Mouse (Mus musculus): ENCODE data around the gene Cacna1f. TPM values are rescaled to one million over a fixed set of nuclear protein-coding genes. Genes with fewer than 3 reads are reported as not detected.

The Cacna1f gene
- polyA plus RNA-seq, 1 experiment from 2014 or later: not detected

- Histone ChIP-seq H3K9me3 (no peaks in the 10 kb centered on the region), H3K36me3 (replicated peaks) (no peaks in the 10 kb centered on the region), H3K4me1 (peaks cover 4% of the 10 kb centered on the region; the same call in 1 of the 2 replicates), H3K9ac (peak within 1 kb of the TSS; percentile 61), H3K27me3 (no peaks in the 10 kb centered on the region), H3K4me3 (replicated peaks) (peak within 1 kb of the TSS; percentile 54), H3K4me2 (peak within 1 kb of the TSS; percentile 60), H3K27ac (peak within 1 kb of the TSS; percentile 47; the same call in 1 of the 2 replicates)
- WGBS: 14% methylated on average over 41 of the region's 42 CpGs
- ATAC-seq (ENCODE audit: low FRiP score): peak; percentile 92
These were observed 31.7 kb downstream of the Cacna1f start, which contains the start of gene Syp for GRCm38 (mm10) chrX:7638401-7639091. Gene Syp, plus strand, starts transcription at chrX:7638471.

- peak; percentile 36; the same call in 1 of the 2 replicates for ATAC-seq (ENCODE audit: low FRiP score)
- H3K4me1 ChIP-seq: peaks cover 4% of the 10 kb centered on the region; the same call in 1 of the 2 replicates
These were observed 32.8 kb downstream of the Cacna1f start for GRCm38 (mm10) chrX:7639536-7640325.

GRCm38 (mm10) chrX:7640785-7641184 is 33.9 kb downstream of the Cacna1f start:
- Histone ChIP-seq H3K9ac (no peak overlapping the region), H3K4me1 (peaks cover 4% of the 10 kb centered on the region; the same call in 1 of the 2 replicates), H3K4me2 (peak overlapping the region; percentile 60), H3K4me3 (replicated peaks) (peak overlapping the region; percentile 7), H3K9me3 (no peaks in the 10 kb centered on the region), H3K27ac (no peak overlapping the region), H3K27me3 (no peaks in the 10 kb centered on the region), H3K36me3 (replicated peaks) (0 out of 2 replicates have a peak, but pooled peaks cover 4% of the 10 kb centered on the region)
- 49% methylated on average over 12 of the region's 12 CpGs for WGBS
- no peak for ATAC-seq (ENCODE audit: low FRiP score)

More at GRCm38 (mm10) chrX:7639536-7640325, 32.8 kb downstream of the Cacna1f start:
- Histone ChIP-seq H3K4me3 (replicated peaks) (peak overlapping the region; percentile 54), H3K36me3 (replicated peaks) (0 out of 2 replicates have a peak, but pooled peaks cover 4% of the 10 kb centered on the region), H3K4me2 (peak overlapping the region; percentile 60), H3K9me3 (no peaks in the 10 kb centered on the region), H3K27me3 (no peaks in the 10 kb centered on the region), H3K9ac (peak overlapping the region; percentile 61), H3K27ac (peak overlapping the region; percentile 50)
- WGBS: 28% methylated on average over 13 of the region's 13 CpGs

- no peak overlapping the region for H3K9ac ChIP-seq
- ATAC-seq (ENCODE audit: low FRiP score): no peak
These were observed 38.5 kb downstream of the Cacna1f start for GRCm38 (mm10) chrX:7645349-7645748.

GRCm38 (mm10) chrX:7648671-7649304 is 41.9 kb downstream of the Cacna1f start:
- peak overlapping the region; percentile 71 for H3K27ac ChIP-seq
- 21% methylated on average over 22 of the region's 25 CpGs for WGBS
- H3K9me3 ChIP-seq: no peaks in the 10 kb centered on the region
- 0 out of 2 replicates have a peak, but pooled peaks cover 4% of the 10 kb centered on the region for H3K36me3 ChIP-seq (replicated peaks)
- no peaks in the 10 kb centered on the region for H3K27me3 ChIP-seq
- H3K4me2 ChIP-seq: peak overlapping the region; percentile 59
- peak; percentile 98 for ATAC-seq (ENCODE audit: low FRiP score)
- peak overlapping the region; percentile 38 for H3K4me3 ChIP-seq (replicated peaks)
- peak overlapping the region; percentile 53 for H3K9ac ChIP-seq
- peaks cover 4% of the 10 kb centered on the region; the same call in 1 of the 2 replicates for H3K4me1 ChIP-seq

More at GRCm38 (mm10) chrX:7645349-7645748, 38.5 kb downstream of the Cacna1f start:
- Histone ChIP-seq H3K27ac (no peak overlapping the region), H3K4me2 (no peak overlapping the region), H3K27me3 (no peaks in the 10 kb centered on the region), H3K4me3 (replicated peaks) (no peak overlapping the region), H3K36me3 (replicated peaks) (0 out of 2 replicates have a peak, but pooled peaks cover 4% of the 10 kb centered on the region), H3K4me1 (peaks cover 4% of the 10 kb centered on the region; the same call in 1 of the 2 replicates), H3K9me3 (no peaks in the 10 kb centered on the region)
- whole genome bisulfite sequencing: 17% methylated on average over 5 of the region's 5 CpGs

- Histone ChIP-seq H3K4me3 (replicated peaks) (peak within 1 kb of the TSS; percentile 31), H3K27me3 (no peaks in the 10 kb centered on the region), H3K27ac (no peak within 1 kb of the TSS), H3K9me3 (no peaks in the 10 kb centered on the region), H3K9ac (peak within 1 kb of the TSS; percentile 38; the same call in 1 of the 2 replicates), H3K4me1 (peaks cover 6% of the 10 kb centered on the region), H3K36me3 (replicated peaks) (no peaks in the 10 kb centered on the region), H3K4me2 (peak within 1 kb of the TSS; percentile 49)
- whole genome bisulfite sequencing: 23% methylated on average over 26 of the region's 26 CpGs
- ATAC-seq (ENCODE audit: low FRiP score): no peak
These were observed 50.3 kb downstream of the Cacna1f start, which contains the start of gene Prickle3 for GRCm38 (mm10) chrX:7657221-7657639. Gene Prickle3, plus strand, starts transcription at chrX:7657260.

GRCm38 (mm10) chrX:7658031-7658784 is 51.3 kb downstream of the Cacna1f start:
- H3K4me2 ChIP-seq: peak overlapping the region; percentile 49
- 24% methylated on average over 12 of the region's 15 CpGs for WGBS
- H3K9ac ChIP-seq: no peak overlapping the region
- H3K27me3 ChIP-seq: no peaks in the 10 kb centered on the region
- H3K27ac ChIP-seq: no peak overlapping the region
- no peaks in the 10 kb centered on the region for H3K36me3 ChIP-seq (replicated peaks)
- H3K4me1 ChIP-seq: peaks cover 6% of the 10 kb centered on the region
- no peaks in the 10 kb centered on the region for H3K9me3 ChIP-seq
- ATAC-seq (ENCODE audit: low FRiP score): peak; percentile 27; the same call in 1 of the 2 replicates
- no peak overlapping the region for H3K4me3 ChIP-seq (replicated peaks)

GRCm38 (mm10) chrX:7658785-7659589 is 52.1 kb downstream of the Cacna1f start:
- Histone ChIP-seq H3K9me3 (no peaks in the 10 kb centered on the region), H3K27ac (no peak overlapping the region), H3K9ac (no peak overlapping the region), H3K4me2 (peak overlapping the region; percentile 49; the same call in 1 of the 2 replicates), H3K4me1 (peaks cover 6% of the 10 kb centered on the region), H3K4me3 (replicated peaks) (no peak overlapping the region), H3K36me3 (replicated peaks) (no peaks in the 10 kb centered on the region), H3K27me3 (no peaks in the 10 kb centered on the region)
- no peak for ATAC-seq (ENCODE audit: low FRiP score)
- WGBS: 58% methylated on average over 11 of the region's 11 CpGs

GRCm38 (mm10) chrX:7661086-7661485 is 54.2 kb downstream of the Cacna1f start:
- ATAC-seq (ENCODE audit: low FRiP score): no peak
- Histone ChIP-seq H3K9me3 (no peaks in the 10 kb centered on the region), H3K27me3 (no peaks in the 10 kb centered on the region), H3K4me1 (peaks cover 6% of the 10 kb centered on the region), H3K4me3 (replicated peaks) (no peak overlapping the region), H3K27ac (no peak overlapping the region), H3K4me2 (no peak overlapping the region), H3K9ac (no peak overlapping the region), H3K36me3 (replicated peaks) (no peaks in the 10 kb centered on the region)
- WGBS: 81% methylated on average over 4 of the region's 4 CpGs

GRCm38 (mm10) chrX:7662936-7663335 is 56.1 kb downstream of the Cacna1f start:
- Histone ChIP-seq H3K27ac (no peak overlapping the region), H3K36me3 (replicated peaks) (peaks cover 6% of the 10 kb centered on the region), H3K9me3 (no peaks in the 10 kb centered on the region), H3K4me3 (replicated peaks) (no peak overlapping the region), H3K9ac (no peak overlapping the region), H3K27me3 (no peaks in the 10 kb centered on the region), H3K4me1 (peaks cover 6% of the 10 kb centered on the region), H3K4me2 (no peak overlapping the region)
- ATAC-seq (ENCODE audit: low FRiP score): no peak
- 76% methylated on average over 3 of the region's 3 CpGs for WGBS
